Mouse (Mus musculus): ENCODE measurements at regions not wholly inside any gene's neighbourhood (a gene's known extent, or its start where the extent isn't known, plus 50 kb on each side); places are given as distances from the start of the nearest gene placed in this dataset.

- Histone ChIP-seq H3K9ac (no peak overlapping the region), H3K4me3 (no peak overlapping the region), H3K27ac (ENCODE audit: poor library complexity, severe bottlenecking) (no peak overlapping the region), H3K4me1 (replicated peaks) (peaks cover 8% of the 10 kb centered on the region), H3K4me2 (no peak overlapping the region), H3K27me3 (replicated peaks) (peaks cover 17% of the 10 kb centered on the region; the same call in 1 of the 2 replicates), H3K9me3 (replicated peaks) (0 out of 2 replicates have a peak, but pooled peaks cover 2% of the 10 kb centered on the region), H3K36me3 (no peaks in the 10 kb centered on the region)
- no peak for ATAC-seq (ENCODE audit: insufficient number of reproducible peaks, low FRiP score)
- 86% methylated on average over 9 of the region's 9 CpGs for WGBS
These were observed 261.8 kb downstream of the Tle3 start for GRCm38 (mm10) chr9:61633936-61634335.

GRCm38 (mm10) chr9:61632602-61633001 is 260.4 kb downstream of the Tle3 start:
- Histone ChIP-seq H3K4me3 (no peak overlapping the region), H3K9ac (no peak overlapping the region), H3K36me3 (no peaks in the 10 kb centered on the region), H3K4me1 (replicated peaks) (peaks cover 8% of the 10 kb centered on the region), H3K27ac (ENCODE audit: poor library complexity, severe bottlenecking) (no peak overlapping the region), H3K9me3 (replicated peaks) (0 out of 2 replicates have a peak, but pooled peaks cover 2% of the 10 kb centered on the region), H3K4me2 (no peak overlapping the region), H3K27me3 (replicated peaks) (peaks cover 19% of the 10 kb centered on the region; the same call in 1 of the 2 replicates)
- ATAC-seq (ENCODE audit: insufficient number of reproducible peaks, low FRiP score): no peak
- WGBS: 84% methylated on average over 3 of the region's 3 CpGs

DNA sequence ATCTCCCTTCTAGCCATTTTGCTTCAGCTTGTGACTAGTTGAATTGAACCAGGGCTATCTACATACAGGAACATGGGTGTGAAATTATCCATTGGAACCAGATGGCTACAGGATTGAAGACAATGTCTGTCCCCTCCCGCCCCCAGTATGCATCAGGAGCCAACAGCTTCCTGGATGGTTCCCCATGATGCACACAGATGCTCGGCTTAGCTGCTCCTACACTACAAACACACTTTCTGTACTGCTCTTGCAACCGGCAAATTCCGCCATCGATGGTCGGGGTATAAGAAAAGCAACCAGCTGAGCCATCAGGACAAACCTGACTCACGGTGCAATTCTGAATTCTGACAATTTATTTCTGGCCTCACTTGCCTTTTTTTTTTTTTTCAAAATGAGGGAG is 258.9 kb downstream of the Tle3 start:
- no peak overlapping the region for H3K4me2 ChIP-seq
- no peaks in the 10 kb centered on the region for H3K36me3 ChIP-seq
- H3K9me3 ChIP-seq (replicated peaks): 0 out of 2 replicates have a peak, but pooled peaks cover 2% of the 10 kb centered on the region
- H3K27ac ChIP-seq (ENCODE audit: poor library complexity, severe bottlenecking): no peak overlapping the region
- 85% methylated on average over 7 of the region's 7 CpGs for WGBS
- no peak overlapping the region for H3K9ac ChIP-seq
- H3K4me1 ChIP-seq (replicated peaks): peaks cover 8% of the 10 kb centered on the region
- peaks cover 30% of the 10 kb centered on the region for H3K27me3 ChIP-seq (replicated peaks)
- ATAC-seq (ENCODE audit: insufficient number of reproducible peaks, low FRiP score): no peak
- H3K4me3 ChIP-seq: no peak overlapping the region

- no peaks in the 10 kb centered on the region for H3K9me3 ChIP-seq (replicated peaks)
- 74% methylated on average over 6 of the region's 6 CpGs for WGBS
- H3K4me3 ChIP-seq: no peak overlapping the region
- ATAC-seq (ENCODE audit: insufficient number of reproducible peaks, low FRiP score): no peak
- no peaks in the 10 kb centered on the region for H3K36me3 ChIP-seq
- no peak overlapping the region for H3K27ac ChIP-seq (ENCODE audit: poor library complexity, severe bottlenecking)
- no peak overlapping the region for H3K9ac ChIP-seq
- no peak overlapping the region for H3K4me2 ChIP-seq
- H3K4me1 ChIP-seq (replicated peaks): peaks cover 8% of the 10 kb centered on the region
- H3K27me3 ChIP-seq (replicated peaks): peaks cover 27% of the 10 kb centered on the region
These were observed 255.8 kb downstream of the Tle3 start for GRCm38 (mm10) chr9:61627801-61628574.

- H3K27me3 ChIP-seq (replicated peaks): peaks cover 48% of the 10 kb centered on the region
- no peaks in the 10 kb centered on the region for H3K36me3 ChIP-seq
- H3K4me2 ChIP-seq: no peak overlapping the region
- H3K9me3 ChIP-seq (replicated peaks): no peaks in the 10 kb centered on the region
- H3K4me3 ChIP-seq: no peak overlapping the region
- no peak overlapping the region for H3K27ac ChIP-seq (ENCODE audit: poor library complexity, severe bottlenecking)
- WGBS: 52% methylated on average over 7 of the region's 7 CpGs
- no peaks in the 10 kb centered on the region for H3K4me1 ChIP-seq (replicated peaks)
- ATAC-seq (ENCODE audit: insufficient number of reproducible peaks, low FRiP score): no peak
- H3K9ac ChIP-seq: no peak overlapping the region
These were observed 250.8 kb downstream of the Tle3 start for GRCm38 (mm10) chr9:61622933-61623332.

GRCm38 (mm10) chr9:61621939-61622338 is 249.8 kb downstream of the Tle3 start:
- Histone ChIP-seq H3K4me3 (no peak overlapping the region), H3K27ac (ENCODE audit: poor library complexity, severe bottlenecking) (no peak overlapping the region), H3K9ac (no peak overlapping the region), H3K4me1 (replicated peaks) (no peaks in the 10 kb centered on the region), H3K27me3 (replicated peaks) (peaks cover 42% of the 10 kb centered on the region), H3K36me3 (no peaks in the 10 kb centered on the region), H3K9me3 (replicated peaks) (no peaks in the 10 kb centered on the region), H3K4me2 (no peak overlapping the region)
- 74% methylated on average over 5 of the region's 5 CpGs for WGBS
- ATAC-seq (ENCODE audit: insufficient number of reproducible peaks, low FRiP score): no peak

- Histone ChIP-seq H3K4me3 (no peak overlapping the region), H3K9ac (no peak overlapping the region), H3K27me3 (replicated peaks) (peaks cover 33% of the 10 kb centered on the region; the same call in 1 of the 2 replicates), H3K27ac (ENCODE audit: poor library complexity, severe bottlenecking) (no peak overlapping the region), H3K9me3 (replicated peaks) (no peaks in the 10 kb centered on the region), H3K4me2 (no peak overlapping the region), H3K36me3 (no peaks in the 10 kb centered on the region), H3K4me1 (replicated peaks) (no peaks in the 10 kb centered on the region)
- ATAC-seq (ENCODE audit: insufficient number of reproducible peaks, low FRiP score): no peak
- 52% methylated on average over 2 of the region's 2 CpGs for WGBS
These were observed 248.6 kb downstream of the Tle3 start for GRCm38 (mm10) chr9:61620786-61621185.

DNA sequence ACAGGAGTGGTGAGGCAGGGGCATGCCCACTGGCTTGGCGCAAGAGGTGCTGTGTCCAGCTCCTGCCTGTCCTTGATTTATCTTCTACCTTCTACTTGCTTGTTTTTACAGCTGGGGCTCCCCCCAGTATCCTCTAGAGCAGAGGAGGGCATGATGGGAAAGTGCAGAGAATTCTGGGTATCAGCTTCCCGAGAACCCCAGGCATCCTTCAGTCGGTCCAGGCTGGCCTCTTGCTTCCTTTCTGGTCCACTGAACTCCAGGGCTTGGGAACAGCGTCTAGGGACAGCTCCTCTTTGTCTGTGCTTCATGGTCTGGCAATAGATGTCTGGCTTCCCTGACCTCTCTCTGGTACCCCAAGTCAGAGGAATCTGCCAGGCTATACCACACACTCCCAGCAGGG is 247.9 kb downstream of the Tle3 start:
- 52% methylated on average over 4 of the region's 4 CpGs for WGBS
- Histone ChIP-seq H3K27ac (ENCODE audit: poor library complexity, severe bottlenecking) (no peak overlapping the region), H3K4me1 (replicated peaks) (no peaks in the 10 kb centered on the region), H3K4me3 (no peak overlapping the region), H3K36me3 (no peaks in the 10 kb centered on the region), H3K9me3 (replicated peaks) (no peaks in the 10 kb centered on the region), H3K27me3 (replicated peaks) (peaks cover 33% of the 10 kb centered on the region; the same call in 1 of the 2 replicates), H3K4me2 (no peak overlapping the region), H3K9ac (no peak overlapping the region)
- no peak for ATAC-seq (ENCODE audit: insufficient number of reproducible peaks, low FRiP score)

DNA sequence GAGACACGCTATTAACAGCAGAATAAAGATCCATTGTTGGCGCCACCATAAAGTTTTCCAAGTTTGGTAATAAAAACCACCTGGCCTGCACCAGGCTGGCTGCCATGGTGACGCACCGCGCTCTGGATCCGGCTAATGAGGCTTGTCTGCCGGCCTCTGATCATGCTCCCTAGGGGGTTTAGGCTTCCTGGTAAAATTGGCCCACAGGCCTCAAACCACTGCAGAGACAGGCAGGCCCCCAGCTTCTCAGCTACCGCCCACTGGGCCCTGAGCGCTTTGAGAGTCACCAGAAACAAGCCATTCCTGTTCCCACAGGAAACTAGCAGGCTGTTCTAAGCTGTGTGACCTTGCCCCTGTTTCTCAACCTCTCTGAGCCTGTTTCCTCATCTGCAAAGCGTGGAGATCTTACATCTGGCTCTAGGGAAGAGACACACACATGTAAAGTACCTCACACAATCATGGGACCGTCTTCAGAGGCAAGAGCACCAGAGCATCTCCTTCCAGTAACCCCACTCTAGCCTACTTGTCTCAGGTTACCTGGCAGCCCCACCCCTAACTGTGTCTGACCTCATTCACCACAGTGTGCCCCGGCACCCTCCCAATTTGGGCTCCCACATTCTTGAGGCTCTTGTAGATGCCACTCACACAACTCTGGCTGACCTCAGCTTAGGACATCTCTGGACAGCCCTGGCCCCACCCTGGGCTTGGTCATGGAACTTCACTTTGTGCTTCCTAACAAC is 246.5 kb downstream of the Tle3 start:
- no peak for ATAC-seq (ENCODE audit: insufficient number of reproducible peaks, low FRiP score)
- 44% methylated on average over 12 of the region's 12 CpGs for WGBS
- Histone ChIP-seq H3K36me3 (no peaks in the 10 kb centered on the region), H3K4me1 (replicated peaks) (no peaks in the 10 kb centered on the region), H3K9ac (no peak overlapping the region), H3K9me3 (replicated peaks) (no peaks in the 10 kb centered on the region), H3K27me3 (replicated peaks) (peaks cover 29% of the 10 kb centered on the region; the same call in 1 of the 2 replicates), H3K27ac (ENCODE audit: poor library complexity, severe bottlenecking) (no peak overlapping the region), H3K4me3 (no peak overlapping the region), H3K4me2 (no peak overlapping the region)

GRCm38 (mm10) chr9:61617979-61618378 is 245.8 kb downstream of the Tle3 start:
- Histone ChIP-seq H3K9me3 (replicated peaks) (peaks cover 4% of the 10 kb centered on the region; the same call in 1 of the 2 replicates), H3K27me3 (replicated peaks) (peaks cover 28% of the 10 kb centered on the region; the same call in 1 of the 2 replicates), H3K9ac (no peak overlapping the region), H3K4me2 (no peak overlapping the region), H3K36me3 (no peaks in the 10 kb centered on the region), H3K4me1 (replicated peaks) (no peaks in the 10 kb centered on the region), H3K4me3 (no peak overlapping the region), H3K27ac (ENCODE audit: poor library complexity, severe bottlenecking) (no peak overlapping the region)
- WGBS: 60% methylated on average over 8 of the region's 8 CpGs
- no peak for ATAC-seq (ENCODE audit: insufficient number of reproducible peaks, low FRiP score)

DNA sequence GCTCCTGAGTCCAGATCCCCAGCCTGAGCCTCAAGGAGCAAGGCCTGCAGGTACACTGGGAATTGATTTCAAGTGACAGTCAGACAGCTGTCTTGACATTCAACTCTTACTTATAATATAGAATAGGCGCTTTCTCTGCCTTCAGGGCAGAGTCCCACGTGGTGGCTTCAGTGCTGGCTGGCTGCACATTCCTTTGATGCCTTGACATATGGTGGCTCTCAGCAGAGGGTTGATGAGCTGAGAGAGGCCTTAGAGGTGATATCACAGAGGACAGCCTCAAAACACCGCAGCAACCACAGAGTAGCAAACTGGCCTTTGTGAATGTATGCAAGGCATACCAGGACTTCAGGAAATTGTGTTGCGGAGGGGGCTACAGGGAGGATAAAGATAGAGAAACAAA is 243.4 kb downstream of the Tle3 start:
- WGBS: 44% methylated on average over 4 of the region's 4 CpGs
- Histone ChIP-seq H3K27ac (ENCODE audit: poor library complexity, severe bottlenecking) (no peak overlapping the region), H3K4me3 (no peak overlapping the region), H3K4me1 (replicated peaks) (no peaks in the 10 kb centered on the region), H3K27me3 (replicated peaks) (peaks cover 29% of the 10 kb centered on the region), H3K9me3 (replicated peaks) (peaks cover 7% of the 10 kb centered on the region; the same call in 1 of the 2 replicates), H3K9ac (no peak overlapping the region), H3K4me2 (no peak overlapping the region), H3K36me3 (no peaks in the 10 kb centered on the region)
- ATAC-seq (ENCODE audit: insufficient number of reproducible peaks, low FRiP score): no peak

All from heart, embryonic 12.5 days (tissue).